Mouse (Mus musculus) brain, embryonic 14.5 days (tissue): Measurements from ENCODE around the gene Pgap3.

Experiments
- CTCF ChIP-seq: fragments of 200-500 bp; IDR thresholded peaks from 2 replicates; pipeline ENCODE4 v1.5.1; 2012; ENCODE audit warnings: inconsistent platforms, mild to moderate bottlenecking, moderate library complexity, borderline replicate concordance; ENCODE audit not compliant: insufficient read depth, insufficient read length; ENCODE audit errors: extremely low read depth
- POLR2A ChIP-seq: fragments of 200-500 bp; IDR thresholded peaks from 2 replicates; pipeline ENCODE4 v1.6.1; 2012; ENCODE audit warnings: mild to moderate bottlenecking, inconsistent platforms, borderline replicate concordance; ENCODE audit not compliant: poor library complexity, insufficient read depth, insufficient read length, severe bottlenecking; ENCODE audit errors: extremely low read depth

GRCm38 (mm10) chr11:98389221-98389780 lies 11.0 kb downstream of the Pgap3 start:
- no peak for TF ChIP-seq POLR2A
- TF ChIP-seq CTCF = peak; percentile 69
